Mouse (Mus musculus) skeletal muscle tissue, adult 2 months (tissue): ENCODE results near the gene Ecsit.
A peak's percentile ranks its signal among the peaks of the same experiment; 100 is the strongest.

ENCODE experiments used
- DNase-seq: peaks from one replicate; pipeline ENCODE4 v3.0.0-alpha.2; 2012; ENCODE audit warnings: low read depth, low spot score

The Ecsit gene

GRCm38 (mm10) chr9:22085022-22085834 lies at the start of gene Ecsit:
TSS of gene Ecsit (minus strand) at chr9:22085438.
- peak; percentile 98 for DNase-seq

GRCm38 (mm10) chr9:22134246-22134890 lies 49.1 kb upstream of the Ecsit start:
- DNase-seq: no peak

- no peak for DNase-seq
Measured at GRCm38 (mm10) chr9:22132220-22132619, 47.0 kb upstream of the Ecsit start.

- DNase-seq: peak; percentile 52
Measured at GRCm38 (mm10) chr9:22131226-22131981, 46.2 kb upstream of the Ecsit start.

GRCm38 (mm10) chr9:22125246-22126027 lies 40.2 kb upstream of the Ecsit start:
- no peak for DNase-seq

- no peak for DNase-seq
Measured at GRCm38 (mm10) chr9:22124169-22124568, 38.9 kb upstream of the Ecsit start.

- peak; percentile 25 for DNase-seq
Measured at GRCm38 (mm10) chr9:22123069-22123609, 37.9 kb upstream of the Ecsit start.

- DNase-seq: no peak
Measured at GRCm38 (mm10) chr9:22122005-22122404, 36.8 kb upstream of the Ecsit start.

GRCm38 (mm10) chr9:22121545-22121944 lies 36.3 kb upstream of the Ecsit start:
- no peak for DNase-seq

- peak; percentile 16 for DNase-seq
Measured at GRCm38 (mm10) chr9:22119543-22119942, 34.3 kb upstream of the Ecsit start.

GRCm38 (mm10) chr9:22117754-22118456 lies 32.7 kb upstream of the Ecsit start:
- peak; percentile 65 for DNase-seq

- peak; percentile 93 for DNase-seq
Measured at GRCm38 (mm10) chr9:22116740-22117426, 31.6 kb upstream of the Ecsit start, which contains the start of gene Elof1. TSS of gene Elof1 (minus strand) at chr9:22117172.

GRCm38 (mm10) chr9:22116086-22116485 lies 30.8 kb upstream of the Ecsit start:
- no peak for DNase-seq

GRCm38 (mm10) chr9:22115635-22116034 lies 30.4 kb upstream of the Ecsit start:
- DNase-seq: no peak

- no peak for DNase-seq
Measured at GRCm38 (mm10) chr9:22108194-22108593, 23.0 kb upstream of the Ecsit start.

GRCm38 (mm10) chr9:22099922-22100321 lies 14.7 kb upstream of the Ecsit start:
- DNase-seq: no peak

- no peak for DNase-seq
Measured at GRCm38 (mm10) chr9:22098993-22099696, 13.9 kb upstream of the Ecsit start, which contains the start of gene Cnn1. TSS of gene Cnn1 (plus strand) at chr9:22099216.

- DNase-seq: peak; percentile 57
Measured at GRCm38 (mm10) chr9:22095854-22096307, 10.6 kb upstream of the Ecsit start.

- DNase-seq: no peak
Measured at GRCm38 (mm10) chr9:22092746-22093145, 7.5 kb upstream of the Ecsit start.
